Mouse (Mus musculus) embryo, embryonic 11.5 days (tissue): ENCODE measurements around the gene Cst6.
A peak's percentile ranks its signal among the peaks of the same experiment; 100 is the strongest.

Source experiments
- DNase-seq: peaks from one replicate; pipeline ENCODE4 v3.0.0-alpha.2; 2012; ENCODE audit warnings: low read depth, low spot score

Gene Cst6

DNA sequence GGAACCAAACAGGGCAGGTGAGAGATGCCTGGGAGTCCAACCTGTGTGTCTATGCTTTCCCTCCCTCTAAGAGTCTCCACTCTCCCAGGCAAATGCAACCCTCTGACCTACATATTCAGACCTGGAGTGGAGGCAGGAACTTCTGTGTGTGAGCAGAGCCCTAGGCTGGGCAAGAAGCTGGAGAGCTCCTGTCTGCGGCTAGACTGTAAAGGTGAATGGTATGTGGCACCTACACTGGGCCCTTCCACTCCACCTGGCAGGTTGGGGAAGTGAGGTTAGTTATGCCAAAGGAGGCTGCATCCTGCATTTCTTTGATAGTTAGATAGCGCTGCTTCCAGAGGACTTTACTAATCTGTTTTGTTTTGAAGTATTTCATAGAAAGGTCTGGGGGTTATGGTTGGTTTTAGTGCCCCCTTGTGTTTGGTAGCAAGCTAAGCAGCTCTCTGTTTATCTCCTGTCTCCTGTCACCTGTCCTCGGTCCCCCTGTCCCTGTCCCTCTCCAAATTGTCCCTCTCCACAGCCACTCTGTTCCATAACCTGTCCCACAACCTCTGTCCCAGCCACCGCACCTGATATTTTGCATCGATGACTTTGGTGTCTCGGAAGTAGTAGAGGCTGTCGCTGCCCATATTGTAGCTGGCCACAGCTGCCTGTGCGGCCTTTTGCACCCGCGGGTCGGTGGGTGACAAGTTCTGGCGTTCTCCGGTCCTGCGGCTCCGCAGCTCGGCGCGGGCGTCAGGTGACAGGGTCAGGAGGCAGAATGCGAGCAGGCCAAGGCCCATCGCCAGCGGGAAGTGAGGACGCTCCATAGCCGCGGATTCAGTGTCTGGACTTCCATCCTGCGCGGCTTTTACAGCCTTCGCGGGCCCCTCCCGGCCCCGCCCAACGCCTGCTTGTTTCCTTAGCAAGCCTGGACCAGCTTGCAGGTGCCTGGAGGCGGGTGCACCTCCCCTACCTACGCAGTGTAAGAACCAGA lies 560 bp downstream of the Cst6 start:
- DNase-seq, result no peak

DNA sequence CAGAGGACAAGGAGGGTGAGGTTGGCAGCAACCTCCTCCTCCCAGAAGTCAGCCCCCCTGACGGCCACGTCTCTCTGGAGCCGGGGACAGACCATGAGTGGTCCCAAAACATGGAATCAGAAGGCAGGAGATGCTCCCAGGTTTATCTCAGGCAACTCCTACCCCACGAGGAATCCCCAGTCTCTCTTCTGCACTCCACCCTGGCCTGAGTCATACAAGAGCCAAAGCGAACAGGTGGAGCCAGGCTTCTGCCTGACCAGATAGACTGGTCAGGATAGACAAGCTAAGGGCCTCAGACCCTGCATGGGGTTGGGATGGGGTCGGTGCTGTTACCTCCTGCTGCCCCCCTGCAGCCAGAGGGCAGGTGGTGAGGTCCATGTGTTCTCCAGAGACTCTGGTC lies 1.3 kb downstream of the Cst6 start:
- DNase-seq, result no peak

DNA sequence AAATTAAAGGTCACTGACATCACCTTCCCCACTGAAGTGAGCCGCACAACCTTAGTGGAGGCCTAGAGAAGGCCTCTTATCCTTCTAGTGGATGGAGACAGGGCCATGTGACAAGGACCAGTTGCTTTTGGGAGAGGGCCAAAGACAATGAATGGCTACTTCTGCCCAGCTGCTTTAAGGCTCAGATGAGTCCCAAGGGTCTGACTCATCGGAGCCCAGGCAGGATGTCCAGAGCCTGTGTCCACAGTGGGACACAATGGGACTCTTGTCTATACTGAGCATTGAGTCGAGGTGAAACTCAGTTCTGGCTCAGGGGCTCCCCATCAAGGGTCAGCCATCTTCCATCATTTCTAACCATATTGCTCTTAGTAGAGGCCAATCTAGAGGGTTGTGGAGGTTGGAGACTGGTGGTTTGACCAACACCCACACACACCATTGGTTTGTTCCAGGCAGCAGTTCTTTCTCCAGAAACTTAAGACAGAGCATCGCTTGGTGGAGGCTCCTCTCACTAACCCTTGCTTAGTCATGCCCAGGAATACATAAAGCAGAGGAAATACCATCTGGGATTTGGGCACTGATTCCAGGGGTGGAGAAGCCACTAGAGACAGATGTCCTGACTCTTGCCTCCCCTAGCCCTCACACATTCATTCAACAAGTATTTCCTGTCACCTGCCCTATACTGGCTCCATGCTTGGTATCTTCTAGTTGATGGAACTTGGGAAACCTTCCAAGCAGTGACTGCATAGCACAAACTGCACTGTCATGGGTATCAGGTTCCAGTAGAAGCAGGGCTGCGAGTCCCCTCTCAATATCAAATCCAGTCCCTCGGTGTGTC lies 3.9 kb downstream of the Cst6 start:
- DNase-seq, result no peak

GRCm38 (mm10) chr19:5341360-5341759 lies 8.0 kb downstream of the Cst6 start:
- DNase-seq, result no peak

GRCm38 (mm10) chr19:5337975-5338374 lies 11.4 kb downstream of the Cst6 start:
- DNase-seq, result peak; percentile 48

DNA sequence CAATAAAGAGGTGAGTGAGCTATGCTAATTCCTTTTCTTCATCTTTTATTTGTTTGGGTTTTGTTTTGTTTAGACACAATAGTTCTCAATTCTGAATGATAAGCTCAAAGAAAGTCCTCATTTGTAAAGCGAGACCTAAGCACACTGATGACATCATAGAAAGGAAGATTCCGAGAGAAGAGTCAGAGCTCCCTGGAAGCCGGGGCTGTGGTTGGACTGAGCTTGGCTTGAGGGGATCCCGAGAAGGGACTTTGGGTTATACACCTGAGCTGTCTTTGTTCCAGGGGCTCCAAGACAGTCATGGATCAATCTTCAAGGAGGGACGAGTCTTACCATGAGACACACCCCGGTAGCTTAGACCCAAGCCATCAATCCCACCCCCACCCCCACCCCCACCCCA lies 13.9 kb downstream of the Cst6 start, which contains the start of gene Catsper1:
Gene Catsper1, plus strand, starts transcription at position 301 of the 400 bp plus-strand sequence.
- no peak for DNase-seq

GRCm38 (mm10) chr19:5334741-5335140 lies 14.6 kb downstream of the Cst6 start:
- DNase-seq, result no peak

GRCm38 (mm10) chr19:5327970-5328369 lies 21.4 kb downstream of the Cst6 start:
- DNase-seq, result no peak

DNA sequence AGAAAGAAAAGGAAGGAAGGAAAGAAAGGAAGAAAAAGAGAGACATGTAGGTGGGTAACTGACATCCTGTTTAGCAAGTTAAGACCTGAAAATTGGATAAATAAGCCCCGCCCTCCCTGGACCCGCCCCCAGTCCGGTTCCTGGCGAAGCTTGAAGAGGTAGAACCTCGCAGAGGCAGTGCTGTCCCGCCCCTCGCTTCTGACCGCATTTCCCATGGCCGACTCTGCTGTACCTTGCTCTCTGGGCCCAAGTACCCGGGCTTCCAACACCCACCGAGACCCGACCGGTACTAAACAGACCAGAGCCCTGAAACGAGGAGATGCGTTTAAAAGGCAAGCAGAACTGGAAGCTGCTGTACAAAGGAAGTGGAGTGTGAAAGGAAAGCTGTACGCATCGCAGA lies 25.6 kb downstream of the Cst6 start:
- no peak for DNase-seq

DNA sequence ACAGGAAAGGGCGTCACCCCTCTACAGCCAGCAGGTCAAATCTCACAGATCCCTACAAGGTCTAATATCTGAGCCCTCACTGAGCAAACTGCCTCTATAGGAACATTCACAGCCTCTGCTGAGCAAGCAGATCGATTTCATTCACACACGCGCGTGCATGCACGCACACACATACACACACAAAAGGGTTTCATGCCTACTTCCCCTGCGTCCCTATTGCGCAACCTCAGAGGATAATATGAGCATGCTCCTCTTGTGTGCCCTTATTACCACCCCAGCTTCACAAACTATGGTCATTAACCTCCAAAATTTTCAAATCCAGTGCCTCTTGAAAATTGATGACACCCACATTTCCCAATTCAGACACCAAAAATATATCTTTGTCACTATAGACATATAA lies 36.2 kb downstream of the Cst6 start:
- no peak for DNase-seq

- no peak for DNase-seq
Observed at GRCm38 (mm10) chr19:5309025-5309424, 40.3 kb downstream of the Cst6 start.

DNA sequence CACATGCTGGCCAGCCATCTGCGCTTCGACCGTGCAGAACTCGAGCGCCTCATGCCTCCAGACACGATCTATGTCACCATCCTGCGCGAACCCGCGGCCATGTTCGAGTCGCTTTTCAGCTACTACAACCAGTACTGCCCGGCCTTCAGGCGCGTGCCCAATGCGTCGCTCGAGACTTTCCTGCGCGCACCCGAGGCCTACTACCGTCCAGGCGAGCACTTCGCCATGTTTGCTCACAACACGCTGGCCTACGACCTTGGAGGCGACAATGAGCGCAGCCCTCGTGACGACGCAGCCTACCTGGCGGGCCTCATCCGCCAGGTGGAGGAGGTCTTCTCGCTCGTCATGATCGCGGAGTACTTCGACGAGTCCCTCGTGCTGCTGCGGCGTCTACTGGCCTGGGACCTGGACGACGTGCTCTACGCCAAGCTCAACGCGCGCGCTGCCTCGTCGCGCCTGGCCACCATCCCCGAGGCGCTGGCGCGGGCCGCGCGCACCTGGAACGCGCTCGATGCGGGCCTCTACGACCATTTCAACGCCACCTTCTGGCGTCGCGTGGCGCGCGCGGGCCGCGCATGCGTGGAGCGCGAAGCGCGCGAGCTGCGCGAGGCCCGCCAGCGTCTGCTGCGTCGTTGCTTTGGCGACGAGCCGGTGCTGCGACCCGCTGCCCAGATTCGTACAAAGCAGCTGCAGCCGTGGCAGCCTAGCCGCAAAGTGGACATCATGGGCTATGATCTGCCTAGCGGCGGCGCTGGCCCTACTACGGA lies 42.2 kb downstream of the Cst6 start:
- no peak for DNase-seq

- no peak for DNase-seq
Observed at GRCm38 (mm10) chr19:5306279-5306678, 43.1 kb downstream of the Cst6 start.

- DNase-seq, result no peak
Observed at GRCm38 (mm10) chr19:5302455-5302854, 46.9 kb downstream of the Cst6 start.

DNA sequence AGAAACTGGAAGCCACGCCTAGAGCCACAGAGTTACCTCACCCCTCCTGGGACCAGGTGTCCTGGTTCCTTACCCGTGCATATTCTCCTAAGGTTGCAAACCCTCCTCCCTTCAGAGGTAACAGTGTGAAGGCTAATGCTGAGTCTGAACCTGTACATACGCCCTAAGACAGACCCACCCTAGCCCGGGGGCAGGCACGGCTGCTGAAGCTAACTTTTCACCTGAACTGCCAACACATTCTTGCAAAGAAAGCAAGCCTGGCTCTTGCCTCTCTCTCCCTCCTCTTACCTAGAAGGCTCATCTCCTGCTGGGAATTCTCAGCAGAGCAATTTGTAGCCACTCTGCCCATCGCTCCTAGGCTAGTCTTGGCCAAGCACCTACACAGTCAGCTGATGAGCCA lies 48.8 kb downstream of the Cst6 start:
- DNase-seq, result no peak

- no peak for DNase-seq
Observed at GRCm38 (mm10) chr19:5297903-5298800, 51.2 kb downstream of the Cst6 start, which contains the start of gene Gal3st3. Gal3st3 (plus strand) TSS chr19:5298331.

GRCm38 (mm10) chr19:5296630-5297029 lies 52.7 kb downstream of the Cst6 start:
- DNase-seq, result no peak

GRCm38 (mm10) chr19:5295736-5296075 lies 53.7 kb downstream of the Cst6 start:
- DNase-seq, result no peak

DNA sequence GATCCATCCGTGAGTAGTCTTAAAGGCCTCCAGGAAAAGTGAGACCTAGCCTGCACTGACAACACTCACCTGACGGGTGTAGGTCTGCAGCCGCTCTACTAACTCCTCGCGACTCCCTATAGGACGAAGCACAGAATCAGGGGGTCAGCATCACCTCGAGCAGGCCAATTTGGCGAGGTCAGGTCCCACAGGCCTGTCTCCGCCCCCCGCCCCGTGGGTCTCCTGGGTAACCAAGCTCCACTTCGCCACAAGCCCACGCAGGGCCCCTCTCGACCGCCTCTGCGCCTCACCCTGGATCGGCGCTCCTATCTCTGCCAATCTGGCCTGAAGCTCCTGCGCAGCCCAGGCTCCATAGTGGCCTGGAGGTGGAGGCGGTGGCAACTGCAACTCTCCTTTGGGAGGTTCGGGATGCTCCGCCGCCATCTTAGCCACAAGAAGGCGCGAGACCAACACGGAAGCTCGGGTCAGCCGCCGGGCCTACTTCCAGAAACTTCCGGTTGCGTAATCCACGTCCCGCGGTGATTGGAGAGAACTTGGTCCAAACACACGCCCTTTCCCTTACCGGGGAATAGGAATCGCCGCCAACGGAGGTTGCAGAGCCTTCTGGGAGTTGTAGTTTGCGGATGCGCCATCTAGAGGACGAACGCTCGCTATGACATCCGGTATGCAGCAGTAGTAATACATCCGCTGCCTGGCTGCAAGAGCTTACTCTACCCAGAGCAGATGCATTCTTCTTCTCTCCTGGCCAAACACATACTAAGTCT lies 54.2 kb downstream of the Cst6 start, which contains the start of gene Sf3b2:
Gene Sf3b2, minus strand, starts transcription at position 484 of the 764 bp plus-strand sequence.
- peak; percentile 99 for DNase-seq
